Mouse (Mus musculus) adrenal gland, postnatal 4 days (tissue): Measurements from ENCODE around the gene Cacna1c. TPM values are rescaled to one million over a fixed set of nuclear protein-coding genes. Genes with fewer than 3 reads are reported as not detected.

Experiments
- DNase-seq, 2 experiments: peaks; one replicate each; pipeline ENCODE4 v3.0.0; 2021 to 2022; ENCODE audit warnings: low spot score in 2 of 2, mixed read lengths in 2 of 2
- total RNA-seq, 2 experiments: library from RNA; stranded (reverse); gene quantifications; 2 replicates each; pipeline ENCODE4 v1.2.3; 2021

Cacna1c gene
- total RNA-seq, 2 experiments from 2014 or later, result 71.6 to 78.9 TPM

- no peak for DNase-seq
These were observed 90.3 kb downstream of the Cacna1c start for GRCm38 (mm10) chr6:119105651-119106595.

- DNase-seq, result peak; percentile 58 to 64
These were observed 92.0 kb downstream of the Cacna1c start for GRCm38 (mm10) chr6:119104246-119104645.

GRCm38 (mm10) chr6:119102936-119103335 lies 93.3 kb downstream of the Cacna1c start:
- no peak for DNase-seq

DNA sequence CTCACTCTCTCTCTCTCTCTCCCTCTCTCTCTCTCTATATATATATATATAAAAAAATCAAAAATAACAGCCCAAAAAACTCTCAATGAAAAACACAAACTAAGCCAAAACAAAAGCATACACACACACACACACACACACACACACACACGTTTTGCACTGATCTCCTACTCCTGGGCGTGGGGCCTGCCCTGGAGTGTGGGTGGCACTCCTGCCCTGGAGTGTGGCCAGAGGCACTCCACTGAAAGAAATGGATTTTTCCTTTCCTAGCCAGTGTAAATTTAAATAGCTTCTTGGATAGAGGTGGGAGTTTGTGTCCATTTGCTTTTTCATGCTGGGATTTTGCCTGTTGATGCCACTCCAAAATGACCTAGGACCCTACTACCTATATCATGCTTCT lies 96.9 kb downstream of the Cacna1c start:
- DNase-seq, result no peak

DNA sequence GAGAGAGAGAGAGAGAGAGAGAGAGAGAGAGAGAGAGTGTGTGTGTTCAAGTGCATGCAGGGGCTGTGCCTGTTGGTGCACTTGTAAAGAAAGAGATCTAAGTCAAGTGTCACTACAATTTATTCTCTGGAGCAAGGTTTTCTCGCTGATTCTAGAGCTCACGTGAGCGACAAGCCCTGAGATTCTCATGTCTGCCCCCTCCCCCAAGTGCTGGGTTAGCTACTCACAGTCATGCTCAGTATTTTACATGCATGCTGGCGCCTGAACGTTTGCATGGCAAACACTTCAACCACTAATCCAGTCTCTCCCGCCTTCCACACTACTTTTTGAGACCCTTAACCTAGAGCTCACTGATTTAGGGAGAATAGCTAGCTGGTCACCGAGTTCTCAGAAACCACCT lies 99.7 kb downstream of the Cacna1c start:
- no peak for DNase-seq

- DNase-seq, result no peak
These were observed 101.1 kb downstream of the Cacna1c start for GRCm38 (mm10) chr6:119095081-119095480.

GRCm38 (mm10) chr6:119089173-119089572 lies 107.0 kb downstream of the Cacna1c start:
- peak in 1 of 2 experiments; percentile 54 for DNase-seq

DNA sequence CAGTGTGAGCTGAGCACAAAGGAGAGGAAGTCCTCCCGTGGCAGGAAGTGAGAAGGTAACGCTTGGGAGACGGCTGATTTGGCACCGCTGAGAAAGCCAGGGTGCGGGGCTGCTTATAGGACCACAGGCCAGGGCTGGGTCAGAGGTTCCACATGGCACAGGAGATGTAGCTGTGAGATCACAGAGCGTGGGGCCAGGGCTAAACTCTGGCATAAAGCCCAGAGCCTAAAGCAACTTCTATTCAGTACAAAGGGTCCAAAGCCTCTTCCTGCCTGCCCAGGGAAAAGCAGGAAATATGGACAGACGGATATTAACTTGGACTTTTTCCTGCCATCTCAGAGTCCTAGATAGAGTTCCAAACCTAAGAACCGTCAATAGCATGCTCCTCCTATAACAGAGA lies 107.8 kb downstream of the Cacna1c start:
- DNase-seq, result no peak

- no peak for DNase-seq
These were observed 108.3 kb downstream of the Cacna1c start for GRCm38 (mm10) chr6:119087919-119088318.

GRCm38 (mm10) chr6:119085789-119086188 lies 110.4 kb downstream of the Cacna1c start:
- no peak for DNase-seq

GRCm38 (mm10) chr6:119084532-119084931 lies 111.7 kb downstream of the Cacna1c start:
- DNase-seq, result no peak

- DNase-seq, result no peak
These were observed 112.7 kb downstream of the Cacna1c start for GRCm38 (mm10) chr6:119083559-119083958.

- DNase-seq, result no peak
These were observed 113.6 kb downstream of the Cacna1c start for GRCm38 (mm10) chr6:119082662-119083061.

GRCm38 (mm10) chr6:119081650-119082049 lies 114.6 kb downstream of the Cacna1c start:
- DNase-seq, result no peak

DNA sequence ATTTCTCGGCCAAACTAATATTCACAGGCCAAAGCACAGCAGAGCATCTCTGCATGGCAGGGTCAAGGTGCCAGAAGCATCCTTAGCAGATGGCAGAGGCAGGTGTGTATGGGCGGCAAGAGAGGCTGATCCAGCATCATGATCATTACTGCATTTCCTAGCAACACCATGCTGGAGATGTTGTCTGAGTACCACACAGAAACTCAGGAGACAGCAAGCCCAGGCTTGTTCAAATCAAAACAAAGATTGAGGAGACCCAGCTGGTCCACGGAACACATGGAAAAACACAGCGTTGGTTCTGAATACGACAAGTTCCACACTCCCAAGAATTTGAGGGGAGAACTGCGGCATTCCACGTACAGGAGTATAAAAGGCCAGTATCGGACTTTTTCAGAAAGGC lies 116.6 kb downstream of the Cacna1c start:
- no peak for DNase-seq

GRCm38 (mm10) chr6:119078912-119079311 lies 117.3 kb downstream of the Cacna1c start:
- DNase-seq, result no peak

GRCm38 (mm10) chr6:119077231-119077630 lies 119.0 kb downstream of the Cacna1c start:
- DNase-seq, result no peak

DNA sequence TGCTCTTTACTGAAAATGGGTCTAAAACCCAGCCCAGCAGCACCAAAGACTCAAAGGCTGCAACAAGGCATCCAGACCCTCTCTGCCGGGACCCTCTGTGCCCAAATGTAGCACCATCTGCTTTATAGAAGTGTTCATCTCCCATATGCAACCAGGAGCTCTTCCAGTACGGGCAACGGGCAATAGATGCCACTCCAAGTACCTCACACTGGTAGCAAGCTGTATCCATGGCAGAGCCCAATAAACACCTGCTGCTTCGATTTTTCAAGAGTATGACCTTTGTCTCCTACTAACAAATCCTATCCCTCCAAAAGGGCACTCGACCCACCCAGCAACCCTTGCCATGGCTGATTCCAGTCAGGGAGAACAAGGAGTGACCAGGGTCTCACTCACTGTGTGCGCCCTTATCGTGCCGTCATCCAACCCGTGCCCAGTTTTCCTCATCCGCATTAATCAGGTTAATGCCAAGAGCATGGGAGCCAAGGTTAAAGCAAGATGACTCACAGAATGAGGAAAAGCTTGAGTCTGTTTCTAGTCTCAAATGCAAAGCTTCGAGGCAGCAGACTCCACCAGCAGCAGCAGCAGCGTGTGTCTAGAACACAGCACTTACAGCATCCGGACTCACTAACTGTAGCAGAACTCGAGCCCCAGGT lies 122.7 kb downstream of the Cacna1c start:
- peak in 1 of 2 experiments; percentile 36 for DNase-seq

DNA sequence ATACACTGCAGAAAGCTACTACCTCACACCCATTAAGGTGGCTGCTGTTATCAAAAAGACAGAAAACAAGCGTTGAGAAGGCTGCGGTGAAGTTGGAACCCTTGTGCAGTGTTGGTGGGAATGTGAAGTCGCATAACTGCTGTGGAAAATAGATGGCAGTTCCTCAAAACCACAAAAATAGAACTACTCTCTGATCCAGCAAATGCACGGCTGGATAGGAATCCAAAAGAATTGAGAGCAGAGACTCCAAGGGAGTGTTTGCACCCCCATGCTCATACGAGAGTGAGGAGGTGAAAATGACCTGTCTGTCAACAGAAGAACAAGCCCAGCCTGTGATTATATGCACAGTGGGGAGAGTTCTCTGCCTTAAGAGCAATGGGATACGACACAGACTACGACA lies 123.4 kb downstream of the Cacna1c start:
- no peak for DNase-seq

DNA sequence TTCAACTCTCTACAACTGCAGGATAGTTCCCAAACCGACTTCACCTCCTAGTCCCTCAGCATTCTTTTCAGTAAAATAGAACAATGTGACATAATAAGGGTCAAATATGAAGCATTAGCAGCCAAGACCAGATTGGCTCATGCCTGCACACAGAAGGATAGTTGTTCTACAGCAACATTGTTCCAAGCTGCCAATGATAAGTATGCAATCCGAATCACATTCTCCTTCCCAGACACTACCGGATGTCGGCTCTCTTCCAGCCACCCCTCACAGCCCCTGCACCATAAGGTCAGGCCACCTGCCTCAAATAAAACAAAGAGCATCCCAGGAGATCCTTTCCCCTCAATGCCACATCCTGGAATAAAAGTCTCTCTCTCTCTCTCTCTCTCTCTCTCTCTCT lies 125.4 kb downstream of the Cacna1c start:
- no peak for DNase-seq

DNA sequence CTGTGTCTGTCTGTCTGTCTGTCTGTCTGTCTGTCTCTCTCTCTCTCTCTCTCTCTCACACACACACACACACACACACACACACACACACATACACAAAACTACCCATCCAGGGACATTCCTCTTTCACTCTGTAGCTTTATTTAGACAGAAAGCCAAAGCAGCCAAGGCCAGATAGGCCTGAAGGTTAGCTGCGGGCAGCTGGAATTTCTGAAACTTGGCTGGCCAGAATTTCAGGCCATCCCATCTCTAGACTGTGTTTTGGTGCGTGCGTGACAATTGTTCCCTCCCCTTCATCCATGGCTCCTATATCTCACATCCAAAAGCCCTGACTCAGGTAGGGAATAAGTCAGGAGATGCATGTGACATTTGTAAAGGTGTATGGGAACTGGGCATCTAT lies 125.9 kb downstream of the Cacna1c start:
- no peak for DNase-seq

- DNase-seq, result no peak
These were observed 127.1 kb downstream of the Cacna1c start for GRCm38 (mm10) chr6:119069145-119069544.
